Mouse (Mus musculus): ENCODE data around the gene Foxc1.

DNA sequence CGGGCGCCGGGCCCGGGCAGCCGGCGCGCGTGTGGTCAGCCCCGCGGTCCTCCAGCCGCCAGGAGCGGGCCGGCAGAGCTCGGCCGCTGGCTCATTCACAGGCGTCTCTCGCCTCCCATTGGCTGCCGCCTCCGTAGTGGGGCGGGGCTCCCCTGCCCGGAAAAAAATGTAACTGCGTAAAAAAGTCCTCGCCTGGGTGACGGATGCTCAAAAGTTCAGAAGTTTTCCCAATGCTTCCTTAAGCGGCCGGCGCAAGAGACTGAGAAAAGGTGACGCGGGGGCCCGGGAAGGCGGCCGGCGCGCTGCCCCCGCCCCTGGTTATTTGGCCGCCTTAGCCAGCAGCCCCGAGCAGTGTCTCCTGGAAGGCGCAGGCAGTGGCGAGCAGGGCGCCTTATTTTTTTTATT is at the start of gene Foxc1:
- TF ChIP-seq CTCF (IDR thresholded peaks at IDR 0.05) = no peak
- no peak for TF ChIP-seq EP300 (IDR thresholded peaks at IDR 0.05)
